Mouse (Mus musculus) limb, embryonic 14.5 days (tissue): ENCODE data around the gene Tdrd12. TPM values are rescaled to one million over a fixed set of nuclear protein-coding genes. Genes with fewer than 3 reads are reported as not detected.

ENCODE experiments used
- ATAC-seq: fragments of 200-750 bp; cut with Nextera tagmentation; 2 replicates; pipeline ENCODE4 v1.8.0; 2017; ENCODE audit warnings: low read depth, moderate number of reproducible peaks, moderate TSS enrichment; ENCODE audit not compliant: low FRiP score
- DNase-seq: peaks from one replicate; pipeline ENCODE4 v3.0.0-alpha.2; 2015; ENCODE audit warnings: low spot score
- H3K27ac ChIP-seq: fragments of 300-500 bp; sonication (generic); replicated peaks from 2 replicates; pipeline ENCODE4 v1.5.1; 2014; ENCODE audit warnings: low read depth, mild to moderate bottlenecking, low read length, moderate library complexity, mixed read lengths
- H3K27me3 ChIP-seq: fragments of 300-500 bp; sonication (generic); 2 replicates; pipeline ENCODE4 v1.6.1; 2014; ENCODE audit warnings: low read length, mixed read lengths; ENCODE audit not compliant: control insufficient read depth, insufficient read depth
- H3K36me3 ChIP-seq: fragments of 300-500 bp; sonication (generic); 2 replicates; pipeline ENCODE4 v1.6.1; 2014; ENCODE audit warnings: mild to moderate bottlenecking, low read length, moderate library complexity, mixed read lengths; ENCODE audit not compliant: control insufficient read depth, insufficient read depth
- H3K4me1 ChIP-seq: fragments of 300-500 bp; sonication (generic); 2 replicates; pipeline ENCODE4 v1.6.1; 2014; ENCODE audit warnings: antibody characterized with exemption, low read length, mixed read lengths; ENCODE audit not compliant: control insufficient read depth, insufficient read depth
- H3K4me2 ChIP-seq: fragments of 300-500 bp; sonication (generic); replicated peaks from 2 replicates; pipeline ENCODE4 v1.6.1; 2014; ENCODE audit warnings: low read depth, mild to moderate bottlenecking, low read length, moderate library complexity; ENCODE audit not compliant: severe bottlenecking
- H3K4me3 ChIP-seq: fragments of 300-500 bp; sonication (generic); replicated peaks from 2 replicates; pipeline ENCODE4 v1.5.1; 2014; ENCODE audit warnings: low read length
- H3K9ac ChIP-seq: fragments of 300-500 bp; sonication (generic); 2 replicates; pipeline ENCODE4 v1.6.1; 2014; ENCODE audit warnings: mild to moderate bottlenecking, low read depth, low read length, moderate library complexity; ENCODE audit not compliant: severe bottlenecking
- H3K9me3 ChIP-seq: fragments of 300-500 bp; sonication (generic); 2 replicates; pipeline ENCODE4 v1.6.1; 2016; ENCODE audit warnings: low read length; ENCODE audit not compliant: control insufficient read depth
- POLR2A ChIP-seq: fragments of 200-500 bp; IDR thresholded peaks from 2 replicates; pipeline ENCODE4 v1.8.0; 2012; ENCODE audit warnings: inconsistent platforms, mild to moderate bottlenecking, moderate library complexity, borderline replicate concordance; ENCODE audit not compliant: insufficient read depth, insufficient read length; ENCODE audit errors: extremely low read depth
- WGBS: fragments of 180-500 bp; shearing (Covaris S2); extraction: QIAGEN DNeasy Blood & Tissue Kit; methylation state at CpG from one replicate; pipeline ENCODE4 v1.1.7; 2014; 5-methylcytosine and 5-hydroxymethylcytosine counted together
- polyA plus RNA-seq, 2 experiments: library from polyadenylated mRNA; depleted of rRNA in 1 of 2; stranded (reverse) in 1 of 2; unstranded in 1 of 2; fragments of >200 nt; fragmentation: Nextera tagmentation in 1 of 2; extraction: Ambion mirVana in 1 of 2; gene quantifications; 2 replicates each; pipeline versions ENCODE4 v1.2.1 to v1.2.3; 2012 to 2014

Tdrd12 gene
- polyA plus RNA-seq, 2 experiments = 0.55 to 0.63 TPM

GRCm38 (mm10) chr7:35556905-35557304, 19.4 kb upstream of the Tdrd12 start:
- TF ChIP-seq POLR2A = no peak
- H3K27me3 ChIP-seq = no peaks in the 10 kb centered on the region
- no peak overlapping the region for H3K27ac ChIP-seq
- no peaks in the 10 kb centered on the region for H3K9me3 ChIP-seq
- no peaks in the 10 kb centered on the region for H3K36me3 ChIP-seq
- DNase-seq (no peak), ATAC-seq (no peak)
- 89% methylated on average over 5 of the region's 5 CpGs for WGBS
- H3K4me3 ChIP-seq = no peak overlapping the region
- H3K4me1 ChIP-seq = peaks cover 7% of the 10 kb centered on the region; the same call in 1 of the 2 replicates
- no peak overlapping the region for H3K4me2 ChIP-seq
- no peak overlapping the region for H3K9ac ChIP-seq

DNA sequence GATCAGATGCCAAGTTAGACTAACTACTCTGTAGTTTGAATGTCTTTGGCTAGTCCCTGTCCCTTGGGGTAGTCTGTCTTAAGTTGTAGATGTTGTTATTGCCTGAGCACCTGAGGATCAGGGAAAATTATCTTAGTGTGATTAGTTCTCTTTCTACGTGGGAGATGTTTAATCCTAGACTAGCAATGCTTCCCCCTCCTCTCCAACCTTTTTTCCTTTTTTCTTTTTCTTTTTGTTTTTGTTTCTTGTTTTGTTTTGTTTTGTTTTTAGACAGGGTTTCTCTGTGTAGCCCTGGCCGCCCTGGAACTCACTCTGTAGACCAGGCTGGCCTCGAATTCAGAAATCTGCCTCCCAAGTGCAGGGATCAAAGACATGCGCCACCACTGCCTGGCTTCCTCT, 18.7 kb upstream of the Tdrd12 start, which contains the start of gene Nudt19:
Gene Nudt19 (minus strand): TSS at position 100 of the 399 bp plus-strand sequence.
- Histone ChIP-seq H3K27ac (peak within 1 kb of the TSS; percentile 96), H3K4me1 (peaks cover 7% of the 10 kb centered on the region; the same call in 1 of the 2 replicates), H3K27me3 (no peaks in the 10 kb centered on the region), H3K4me3 (peak within 1 kb of the TSS; percentile 80), H3K4me2 (peak within 1 kb of the TSS; percentile 97), H3K9ac (peak within 1 kb of the TSS; percentile 95), H3K9me3 (no peaks in the 10 kb centered on the region), H3K36me3 (peaks cover 3% of the 10 kb centered on the region; the same call in 1 of the 2 replicates)
- ATAC-seq (no peak), DNase-seq (no peak)
- no peak for TF ChIP-seq POLR2A
- WGBS = 66% methylated on average over 4 of the region's 4 CpGs

- Histone ChIP-seq H3K4me3 (peak overlapping the region; percentile 80), H3K27me3 (no peaks in the 10 kb centered on the region), H3K9me3 (no peaks in the 10 kb centered on the region), H3K4me2 (peak overlapping the region; percentile 97), H3K4me1 (peaks cover 7% of the 10 kb centered on the region; the same call in 1 of the 2 replicates), H3K36me3 (peaks cover 8% of the 10 kb centered on the region; the same call in 1 of the 2 replicates), H3K9ac (peak overlapping the region; percentile 95), H3K27ac (peak overlapping the region; percentile 96)
- peak; percentile 88 for DNase-seq
- peak; percentile 91 for ATAC-seq
- under 1% methylated on average over 72 of the region's 93 CpGs for WGBS
- peak; percentile 89 for TF ChIP-seq POLR2A
Observed at GRCm38 (mm10) chr7:35555224-35556204, 18.0 kb upstream of the Tdrd12 start.

GRCm38 (mm10) chr7:35554605-35555175, 17.1 kb upstream of the Tdrd12 start:
- 4% methylated on average over 28 of the region's 28 CpGs for WGBS
- no peak for TF ChIP-seq POLR2A
- peak overlapping the region; percentile 97 for H3K4me2 ChIP-seq
- H3K9ac ChIP-seq = peak overlapping the region; percentile 95
- peak overlapping the region; percentile 80 for H3K4me3 ChIP-seq
- peaks cover 8% of the 10 kb centered on the region; the same call in 1 of the 2 replicates for H3K36me3 ChIP-seq
- H3K27ac ChIP-seq = peak overlapping the region; percentile 96
- no peaks in the 10 kb centered on the region for H3K9me3 ChIP-seq
- peak; percentile 10 for DNase-seq
- peaks cover 7% of the 10 kb centered on the region; the same call in 1 of the 2 replicates for H3K4me1 ChIP-seq
- peak; percentile 23 for ATAC-seq
- H3K27me3 ChIP-seq = no peaks in the 10 kb centered on the region
